In genomic region chr7:35013228-35013627, GRCm38 (mm10) we compare ENCODE assay signal across 19 mouse cellular contexts. TPM values are rescaled to one million over a fixed set of nuclear protein-coding genes. Genes with fewer than 3 reads are reported as not detected.
DNase-seq lines count a peak whose midpoint lies in the region; ATAC-seq and TF ChIP-seq lines count a peak whose summit lies in the region.
"Had no signal": no experiment of that assay in that cellular context is flagged by ENCODE, and none has a peak within 500 bp of the region (broad histone marks: within the 10 kb centered on the region; RNA-seq: fewer than 3 reads in every experiment).

No protein-coding gene starts in this region.

- peaks cover 6% of the 10 kb centered on the region; the same call in 1 of the 2 replicates for H3K4me1 ChIP-seq in forebrain, embryonic 13.5 days
- H3K4me1 ChIP-seq in forebrain, postnatal 0 days (ENCODE audit: insufficient read depth): no peaks in the 10 kb centered on the region
- H3K4me1 ChIP-seq in hindbrain, embryonic 10.5 days (replicated peaks): 0 out of 2 replicates have a peak, but pooled peaks cover 10% of the 10 kb centered on the region
- H3K4me1 ChIP-seq in hindbrain, embryonic 16.5 days (ENCODE audit: control insufficient read depth, insufficient read depth, low read depth, low read length): peaks cover 2% of the 10 kb centered on the region; the same call in 1 of the 2 replicates
- H3K4me1 ChIP-seq in neural tube, embryonic 13.5 days (replicated peaks): peaks cover 27% of the 10 kb centered on the region
- H3K4me1 ChIP-seq: embryonic facial prominence, embryonic 15.5 days; limb, embryonic 15.5 days; liver, embryonic 15.5 days had no signal

- H3K9me3 ChIP-seq in forebrain, embryonic 13.5 days (replicated peaks): no peaks in the 10 kb centered on the region
- no peaks in the 10 kb centered on the region for H3K9me3 ChIP-seq in forebrain, postnatal 0 days (ENCODE audit: low read length)
- no peaks in the 10 kb centered on the region for H3K9me3 ChIP-seq in hindbrain, embryonic 10.5 days
- H3K9me3 ChIP-seq in hindbrain, embryonic 16.5 days (ENCODE audit: control insufficient read depth, low read length): no peaks in the 10 kb centered on the region
- no peaks in the 10 kb centered on the region for H3K9me3 ChIP-seq in neural tube, embryonic 13.5 days
- H3K9me3 ChIP-seq: embryonic facial prominence, embryonic 15.5 days; G1E; limb, embryonic 15.5 days; liver, embryonic 15.5 days had no signal

- WGBS in forebrain, embryonic 13.5 days: 44% methylated on average over 9 of the region's 9 CpGs
- 40% methylated on average over 9 of the region's 9 CpGs for WGBS in forebrain, postnatal 0 days
- 73% methylated on average over 9 of the region's 9 CpGs for WGBS in hindbrain, embryonic 10.5 days
- 45% methylated on average over 9 of the region's 9 CpGs for WGBS in hindbrain, embryonic 16.5 days
- 34% methylated on average over 9 of the region's 9 CpGs for WGBS in neural tube, embryonic 13.5 days

- H3K27me3 ChIP-seq in forebrain, embryonic 13.5 days: no peaks in the 10 kb centered on the region
- no peaks in the 10 kb centered on the region for H3K27me3 ChIP-seq in forebrain, postnatal 0 days (ENCODE audit: insufficient read depth, low read length)
- H3K27me3 ChIP-seq in hindbrain, embryonic 10.5 days (ENCODE audit: insufficient read depth, poor library complexity, severe bottlenecking): no peaks in the 10 kb centered on the region
- no peaks in the 10 kb centered on the region for H3K27me3 ChIP-seq in hindbrain, embryonic 16.5 days (replicated peaks; ENCODE audit: control insufficient read depth, insufficient read depth, low read length)
- H3K27me3 ChIP-seq in neural tube, embryonic 13.5 days: no peaks in the 10 kb centered on the region
- H3K27me3 ChIP-seq: embryonic facial prominence, embryonic 15.5 days; limb, embryonic 15.5 days; liver, embryonic 15.5 days had no signal

- no peak overlapping the region for H3K4me2 ChIP-seq in forebrain, embryonic 13.5 days
- no peak overlapping the region for H3K4me2 ChIP-seq in forebrain, postnatal 0 days (ENCODE audit: low read depth)
- H3K4me2 ChIP-seq in hindbrain, embryonic 16.5 days (ENCODE audit: low read length): no peak overlapping the region
- 0 out of 2 replicates have a peak overlapping the region, but pooled peaks have one; percentile 2 for H3K4me2 ChIP-seq in neural tube, embryonic 13.5 days
- H3K4me2 ChIP-seq: embryonic facial prominence, embryonic 15.5 days; limb, embryonic 15.5 days; liver, embryonic 15.5 days had no signal

- no peak for DNase-seq in forebrain, postnatal 0 days
- no peak for DNase-seq in hindbrain, embryonic 10.5 days (ENCODE audit: low spot score)
- DNase-seq in gastrocnemius, postnatal 10 days: no peak
- no peak for DNase-seq in cerebellum, postnatal 10 days
- DNase-seq: adrenal gland, postnatal 14 days; cerebellum, adult 11 months; cerebellum, postnatal 14 days; gastrocnemius, postnatal 36 days; kidney, adult 18-20 months; kidney, postnatal 14 days; thymus, postnatal 14 days had no signal

- no peaks in the 10 kb centered on the region for H3K36me3 ChIP-seq in forebrain, embryonic 13.5 days (ENCODE audit: poor library complexity, severe bottlenecking)
- no peaks in the 10 kb centered on the region for H3K36me3 ChIP-seq in forebrain, postnatal 0 days (ENCODE audit: insufficient read depth)
- no peaks in the 10 kb centered on the region for H3K36me3 ChIP-seq in hindbrain, embryonic 10.5 days
- no peaks in the 10 kb centered on the region for H3K36me3 ChIP-seq in hindbrain, embryonic 16.5 days (ENCODE audit: control insufficient read depth, insufficient read depth, low read length)
- H3K36me3 ChIP-seq in neural tube, embryonic 13.5 days: no peaks in the 10 kb centered on the region
- H3K36me3 ChIP-seq: embryonic facial prominence, embryonic 15.5 days; limb, embryonic 15.5 days; liver, embryonic 15.5 days had no signal

- no peak for TF ChIP-seq CTCF in forebrain, postnatal 0 days (IDR thresholded peaks at IDR 0.05; ENCODE audit: low read depth)

- H3K4me3 ChIP-seq in forebrain, embryonic 13.5 days: no peak overlapping the region
- H3K4me3 ChIP-seq in forebrain, postnatal 0 days (ENCODE audit: low read depth, low read length): no peak overlapping the region
- H3K4me3 ChIP-seq in hindbrain, embryonic 10.5 days: no peak overlapping the region
- no peak overlapping the region for H3K4me3 ChIP-seq in hindbrain, embryonic 16.5 days (ENCODE audit: low read length)
- no peak overlapping the region for H3K4me3 ChIP-seq in neural tube, embryonic 13.5 days
- H3K4me3 ChIP-seq: embryonic facial prominence, embryonic 15.5 days; layer of hippocampus, adult 2 months; limb, embryonic 15.5 days; liver, embryonic 15.5 days had no signal

- peak; percentile 41; the same call in 1 of the 2 replicates for ATAC-seq in forebrain, embryonic 13.5 days
- ATAC-seq in forebrain, postnatal 0 days: no peak
- peak; percentile 59 for ATAC-seq in hindbrain, embryonic 16.5 days
- peak; percentile 36; the same call in 1 of the 2 replicates for ATAC-seq in neural tube, embryonic 13.5 days (ENCODE audit: low read depth)

- no peak overlapping the region for H3K27ac ChIP-seq in forebrain, embryonic 13.5 days
- no peak overlapping the region for H3K27ac ChIP-seq in forebrain, postnatal 0 days (ENCODE audit: low read depth, low read length)
- 0 out of 2 replicates have a peak overlapping the region, but pooled peaks have one; percentile 16 for H3K27ac ChIP-seq in hindbrain, embryonic 10.5 days
- H3K27ac ChIP-seq in hindbrain, embryonic 16.5 days (ENCODE audit: low read depth, low read length): no peak overlapping the region
- peak overlapping the region; percentile 49; the same call in 1 of the 2 replicates for H3K27ac ChIP-seq in neural tube, embryonic 13.5 days (replicated peaks)
- H3K27ac ChIP-seq: embryonic facial prominence, embryonic 15.5 days; layer of hippocampus, adult 2 months; limb, embryonic 15.5 days; liver, embryonic 15.5 days had no signal

- no peak overlapping the region for H3K9ac ChIP-seq in forebrain, embryonic 13.5 days
- H3K9ac ChIP-seq in forebrain, postnatal 0 days: no peak overlapping the region
- H3K9ac ChIP-seq in hindbrain, embryonic 16.5 days (ENCODE audit: low read depth, low read length): no peak overlapping the region
- no peak overlapping the region for H3K9ac ChIP-seq in neural tube, embryonic 13.5 days
- H3K9ac ChIP-seq: embryonic facial prominence, embryonic 15.5 days; limb, embryonic 15.5 days; liver, embryonic 15.5 days had no signal

RNA-seq across cellular contexts. Expression of gene Cebpg, which starts 43.1 kb away (rescaled TPM):
- polyA plus RNA-seq in forebrain, embryonic 13.5 days (2015; fragmentation: Nextera tagmentation; extraction: Ambion mirVana): 60.8 and 61.7 TPM in 2 replicates
- total RNA-seq in forebrain, postnatal 0 days (2014; rRNA removed): 16.5 and 23.2 TPM in 2 replicates
- 8.5 and 14.5 TPM in 2 replicates for polyA plus RNA-seq in forebrain, postnatal 0 days (2015; fragmentation: Nextera tagmentation; extraction: Ambion mirVana)
- polyA plus RNA-seq in hindbrain, embryonic 10.5 days (2016; fragmentation: Nextera tagmentation; extraction: Ambion mirVana): 36.5 and 44.6 TPM in 2 replicates
- polyA plus RNA-seq in hindbrain, embryonic 16.5 days (2015; fragmentation: Nextera tagmentation; extraction: Ambion mirVana): 25.5 and 30.0 TPM in 2 replicates
- polyA plus RNA-seq in neural tube, embryonic 13.5 days (2015; fragmentation: Nextera tagmentation; extraction: Ambion mirVana): 38.7 and 40.0 TPM in 2 replicates
- 10 to 100 TPM; 19.7 to 25.9 TPM for total RNA-seq in gastrocnemius, postnatal 10 days (2021)

Comparison
In these comparisons a context has a peak if more than half of its experiments do, and no peak if none do; other contexts are left out.
1. H3K27ac ChIP-seq: peak in hindbrain, embryonic 10.5 days (single experiment) and neural tube, embryonic 13.5 days (single experiment); none in forebrain, embryonic 13.5 days (single experiment), forebrain, postnatal 0 days (single experiment) and hindbrain, embryonic 16.5 days (single experiment).